Mouse (Mus musculus) forebrain, embryonic 12.5 days (tissue): ENCODE results near the gene Rap2a. TPM values are rescaled to one million over a fixed set of nuclear protein-coding genes. Genes with fewer than 3 reads are reported as not detected.

Experiments used
- ATAC-seq: fragments of 200-750 bp; cut with Nextera tagmentation; 2 replicates; pipeline ENCODE4 v1.8.0; 2017; ENCODE audit warnings: moderate TSS enrichment; ENCODE audit not compliant: low FRiP score
- H3K27ac ChIP-seq: fragments of 300-500 bp; sonication (generic); 2 replicates; pipeline ENCODE4 v1.5.1; 2016; ENCODE audit warnings: mild to moderate bottlenecking
- H3K27me3 ChIP-seq: fragments of 300-500 bp; sonication (generic); 2 replicates; pipeline ENCODE4 v1.6.1; 2016; ENCODE audit warnings: mild to moderate bottlenecking
- H3K36me3 ChIP-seq: fragments of 300-500 bp; sonication (generic); replicated peaks from 2 replicates; pipeline ENCODE4 v1.6.1; 2016; ENCODE audit warnings: mild to moderate bottlenecking
- H3K4me1 ChIP-seq: fragments of 300-500 bp; sonication (generic); 2 replicates; pipeline ENCODE4 v1.6.1; 2016
- H3K4me2 ChIP-seq: fragments of 300-500 bp; sonication (generic); 2 replicates; pipeline ENCODE4 v1.6.1; 2016; ENCODE audit warnings: mild to moderate bottlenecking, moderate library complexity
- H3K4me3 ChIP-seq: fragments of 300-500 bp; sonication (generic); replicated peaks from 2 replicates; pipeline ENCODE4 v1.5.1; 2016; ENCODE audit warnings: mild to moderate bottlenecking
- H3K9ac ChIP-seq: fragments of 300-500 bp; sonication (generic); 2 replicates; pipeline ENCODE4 v1.6.1; 2016; ENCODE audit warnings: mild to moderate bottlenecking
- H3K9me3 ChIP-seq: fragments of 300-500 bp; sonication (generic); 2 replicates; pipeline ENCODE4 v1.6.1; 2016
- WGBS: fragments of 180-500 bp; shearing (Covaris S2); methylation state at CpG from one replicate; pipeline ENCODE4 v1.1.7; 2016; 5-methylcytosine and 5-hydroxymethylcytosine counted together
- polyA plus RNA-seq: library from polyadenylated mRNA; unstranded; fragments of >200 nt; fragmentation: Nextera tagmentation; extraction: Ambion mirVana; gene quantifications from 2 replicates; pipeline ENCODE4 v1.2.1, GENCODE M21; 2016

Gene Rap2a
- polyA plus RNA-seq, 1 experiment from 2014 or later = 21.4 TPM

DNA sequence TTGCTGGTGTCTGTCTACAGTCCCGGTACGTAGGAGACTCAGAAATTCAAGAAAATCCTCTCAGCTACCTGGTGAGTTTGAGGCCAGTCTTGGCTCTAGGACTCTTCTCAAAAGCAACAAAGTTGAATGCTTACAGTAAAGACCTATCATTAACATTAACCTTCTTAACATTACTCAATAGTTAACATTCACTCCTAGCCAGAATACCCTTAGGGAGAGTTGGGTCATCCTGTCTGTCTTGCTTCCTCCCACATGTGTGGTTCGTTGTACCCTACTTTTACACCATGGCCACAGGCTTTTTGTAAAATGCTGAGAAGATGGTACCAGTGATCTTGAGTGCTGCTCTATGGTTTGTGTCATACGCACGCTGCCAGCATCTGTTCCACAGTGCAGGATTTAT is 45.1 kb downstream of the Rap2a start:
- Histone ChIP-seq H3K27me3 (no peaks in the 10 kb centered on the region), H3K4me2 (no peak overlapping the region), H3K36me3 (no peaks in the 10 kb centered on the region), H3K27ac (no peak overlapping the region), H3K4me3 (no peak overlapping the region), H3K4me1 (no peaks in the 10 kb centered on the region), H3K9me3 (no peaks in the 10 kb centered on the region), H3K9ac (no peak overlapping the region)
- WGBS = 95% methylated on average over 5 of the region's 5 CpGs
- no peak for ATAC-seq

- Histone ChIP-seq H3K27ac (no peak overlapping the region), H3K4me3 (no peak overlapping the region)
Measured at GRCm38 (mm10) chr14:120525644-120526043, 47.4 kb downstream of the Rap2a start.

GRCm38 (mm10) chr14:120533301-120533700 is 55.1 kb downstream of the Rap2a start:
- Histone ChIP-seq H3K4me3 (no peak overlapping the region), H3K27me3 (no peaks in the 10 kb centered on the region), H3K27ac (no peak overlapping the region), H3K4me1 (no peaks in the 10 kb centered on the region), H3K36me3 (no peaks in the 10 kb centered on the region), H3K4me2 (no peak overlapping the region), H3K9ac (no peak overlapping the region), H3K9me3 (no peaks in the 10 kb centered on the region)
- no peak for ATAC-seq
- WGBS = 91% methylated on average over 3 of the region's 3 CpGs

More at GRCm38 (mm10) chr14:120525644-120526043, 47.4 kb downstream of the Rap2a start:
- Histone ChIP-seq H3K4me1 (no peaks in the 10 kb centered on the region), H3K27me3 (no peaks in the 10 kb centered on the region), H3K4me2 (no peak overlapping the region), H3K9ac (no peak overlapping the region), H3K36me3 (no peaks in the 10 kb centered on the region), H3K9me3 (no peaks in the 10 kb centered on the region)
- no peak for ATAC-seq
- 83% methylated on average over 2 of the region's 2 CpGs for WGBS

GRCm38 (mm10) chr14:120534841-120535271 is 56.6 kb downstream of the Rap2a start:
- H3K27me3 ChIP-seq = no peaks in the 10 kb centered on the region
- 64% methylated on average over 3 of the region's 3 CpGs for WGBS

DNA sequence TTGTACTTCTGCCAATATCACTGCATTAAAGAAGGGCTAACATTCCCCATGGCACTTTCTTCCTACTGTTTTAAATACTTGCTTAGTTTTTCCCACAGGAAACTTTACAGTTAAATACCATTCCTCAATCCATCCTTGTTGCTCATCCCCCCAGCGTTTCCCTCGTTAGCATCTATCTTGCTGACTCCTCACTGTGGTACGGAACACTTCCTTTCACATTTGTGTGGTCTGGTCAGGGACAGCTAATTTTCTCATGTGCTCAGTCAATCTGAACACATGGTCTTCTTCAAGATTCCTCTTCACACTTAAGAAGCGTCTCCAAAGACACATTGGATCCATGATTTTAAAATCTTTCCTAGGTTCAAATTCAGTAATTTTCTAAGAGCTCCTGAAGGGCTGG is 57.2 kb downstream of the Rap2a start:
- Histone ChIP-seq H3K4me1 (no peaks in the 10 kb centered on the region), H3K27ac (no peak overlapping the region), H3K4me2 (no peak overlapping the region), H3K4me3 (no peak overlapping the region), H3K27me3 (no peaks in the 10 kb centered on the region), H3K9me3 (no peaks in the 10 kb centered on the region), H3K9ac (no peak overlapping the region), H3K36me3 (no peaks in the 10 kb centered on the region)
- no peak for ATAC-seq
- 75% methylated on average over 4 of the region's 4 CpGs for WGBS

More at GRCm38 (mm10) chr14:120534841-120535271, 56.6 kb downstream of the Rap2a start:
- Histone ChIP-seq H3K9ac (no peak overlapping the region), H3K27ac (no peak overlapping the region), H3K9me3 (no peaks in the 10 kb centered on the region), H3K4me2 (no peak overlapping the region), H3K36me3 (no peaks in the 10 kb centered on the region), H3K4me1 (no peaks in the 10 kb centered on the region), H3K4me3 (no peak overlapping the region)
- no peak for ATAC-seq

- Histone ChIP-seq H3K9ac (no peak overlapping the region), H3K27me3 (no peaks in the 10 kb centered on the region), H3K27ac (no peak overlapping the region), H3K4me2 (no peak overlapping the region), H3K4me3 (no peak overlapping the region), H3K36me3 (no peaks in the 10 kb centered on the region), H3K9me3 (no peaks in the 10 kb centered on the region), H3K4me1 (no peaks in the 10 kb centered on the region)
- ATAC-seq = no peak
- 88% methylated on average over 3 of the region's 3 CpGs for WGBS
Measured at GRCm38 (mm10) chr14:120535924-120536323, 57.7 kb downstream of the Rap2a start.

DNA sequence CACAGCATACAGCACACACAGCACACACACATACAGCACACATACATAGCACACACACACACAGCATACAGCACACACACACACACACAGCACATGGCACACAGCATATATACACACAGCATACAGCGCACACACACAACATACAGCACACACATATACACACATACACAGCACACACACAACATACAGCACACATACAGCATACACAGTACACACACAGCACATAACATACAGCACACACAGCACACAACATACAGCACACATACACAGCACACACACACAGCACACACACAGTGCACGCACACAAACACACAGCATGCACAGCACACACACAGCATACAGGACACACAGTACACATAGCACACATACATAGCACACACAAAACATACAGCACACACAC is 60.9 kb downstream of the Rap2a start:
- Histone ChIP-seq H3K4me2 (no peak overlapping the region), H3K27me3 (no peaks in the 10 kb centered on the region), H3K4me3 (no peak overlapping the region), H3K4me1 (no peaks in the 10 kb centered on the region), H3K36me3 (no peaks in the 10 kb centered on the region), H3K9ac (no peak overlapping the region), H3K27ac (no peak overlapping the region), H3K9me3 (no peaks in the 10 kb centered on the region)
- 77% methylated on average over 2 of the region's 2 CpGs for WGBS
- no peak for ATAC-seq

- H3K4me3 ChIP-seq = no peak overlapping the region
Measured at GRCm38 (mm10) chr14:120539626-120540025, 61.4 kb downstream of the Rap2a start.

GRCm38 (mm10) chr14:120542445-120542844 is 64.2 kb downstream of the Rap2a start:
- Histone ChIP-seq H3K9me3 (no peaks in the 10 kb centered on the region), H3K27me3 (no peaks in the 10 kb centered on the region), H3K4me1 (no peaks in the 10 kb centered on the region), H3K4me3 (no peak overlapping the region), H3K36me3 (no peaks in the 10 kb centered on the region), H3K4me2 (no peak overlapping the region), H3K9ac (no peak overlapping the region), H3K27ac (no peak overlapping the region)
- WGBS = 77% methylated on average over 8 of the region's 8 CpGs
- ATAC-seq = no peak

More at GRCm38 (mm10) chr14:120539626-120540025, 61.4 kb downstream of the Rap2a start:
- Histone ChIP-seq H3K27ac (no peak overlapping the region), H3K4me1 (no peaks in the 10 kb centered on the region), H3K27me3 (no peaks in the 10 kb centered on the region), H3K4me2 (no peak overlapping the region), H3K9me3 (no peaks in the 10 kb centered on the region), H3K36me3 (no peaks in the 10 kb centered on the region), H3K9ac (no peak overlapping the region)
- ATAC-seq = no peak
- WGBS = 82% methylated on average over 3 of the region's 3 CpGs

- 93% methylated on average over 3 of the region's 3 CpGs for WGBS
- H3K9me3 ChIP-seq = no peaks in the 10 kb centered on the region
Measured at GRCm38 (mm10) chr14:120542976-120543375, 64.7 kb downstream of the Rap2a start.

GRCm38 (mm10) chr14:120543846-120544245 is 65.6 kb downstream of the Rap2a start:
- Histone ChIP-seq H3K27ac (no peak overlapping the region), H3K9ac (no peak overlapping the region), H3K4me1 (no peaks in the 10 kb centered on the region), H3K27me3 (no peaks in the 10 kb centered on the region), H3K9me3 (no peaks in the 10 kb centered on the region), H3K4me3 (no peak overlapping the region), H3K4me2 (no peak overlapping the region), H3K36me3 (no peaks in the 10 kb centered on the region)
- no peak for ATAC-seq
- WGBS = 90% methylated on average over 6 of the region's 6 CpGs

More at GRCm38 (mm10) chr14:120542976-120543375, 64.7 kb downstream of the Rap2a start:
- Histone ChIP-seq H3K27ac (no peak overlapping the region), H3K27me3 (no peaks in the 10 kb centered on the region), H3K4me2 (no peak overlapping the region), H3K4me3 (no peak overlapping the region), H3K9ac (no peak overlapping the region), H3K4me1 (no peaks in the 10 kb centered on the region), H3K36me3 (no peaks in the 10 kb centered on the region)
- ATAC-seq = no peak

DNA sequence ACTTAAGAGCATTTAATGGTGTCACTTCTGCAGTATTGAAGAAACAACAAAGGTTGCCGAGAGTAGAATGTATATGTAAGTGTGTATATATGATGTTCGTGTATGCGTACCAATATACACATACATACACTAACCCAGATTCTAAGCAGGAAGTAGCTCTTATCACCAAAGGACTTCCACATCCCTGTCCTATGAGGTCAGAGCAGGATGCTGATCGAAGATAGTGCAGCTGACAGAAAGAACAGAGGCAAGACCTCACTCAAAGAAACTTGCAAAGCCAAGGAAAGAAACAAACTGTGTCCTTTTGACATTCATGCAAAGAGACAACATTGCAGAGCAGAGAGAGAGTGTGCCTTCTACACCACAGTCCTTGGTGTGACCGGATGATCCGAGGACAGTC is 66.3 kb downstream of the Rap2a start:
- WGBS = 92% methylated on average over 6 of the region's 6 CpGs
- no peak overlapping the region for H3K27ac ChIP-seq

GRCm38 (mm10) chr14:120544946-120545345 is 66.7 kb downstream of the Rap2a start:
- H3K4me3 ChIP-seq = no peak overlapping the region
- WGBS = 82% methylated on average over 2 of the region's 2 CpGs
- no peak overlapping the region for H3K9ac ChIP-seq
- no peaks in the 10 kb centered on the region for H3K36me3 ChIP-seq
- H3K9me3 ChIP-seq = no peaks in the 10 kb centered on the region
- H3K4me2 ChIP-seq = no peak overlapping the region
- H3K27ac ChIP-seq = no peak overlapping the region
- H3K27me3 ChIP-seq = no peaks in the 10 kb centered on the region
- ATAC-seq = no peak
- no peaks in the 10 kb centered on the region for H3K4me1 ChIP-seq

More for the DNA sequence above, 66.3 kb downstream of the Rap2a start:
- ATAC-seq = no peak
- Histone ChIP-seq H3K36me3 (no peaks in the 10 kb centered on the region), H3K9me3 (no peaks in the 10 kb centered on the region), H3K27me3 (no peaks in the 10 kb centered on the region), H3K4me1 (no peaks in the 10 kb centered on the region), H3K4me2 (no peak overlapping the region), H3K4me3 (no peak overlapping the region), H3K9ac (no peak overlapping the region)
